Mouse (Mus musculus): ENCODE data around the gene Zfp784. TPM values are rescaled to one million over a fixed set of nuclear protein-coding genes. Genes with fewer than 3 reads are reported as not detected.
A peak's percentile ranks its signal among the peaks of the same experiment; 100 is the strongest.

Zfp784 gene
- total RNA-seq, 2 experiments from 2014 or later, result 4.2 to 5.5 TPM

- no peak for DNase-seq (ENCODE audit: extremely low spot score in 1 of 2, low spot score in 2 of 2)
- TF ChIP-seq CTCF (IDR thresholded peaks at IDR 0.05), result no peak
Measured at GRCm38 (mm10) chr7:5057381-5057780, 19.1 kb upstream of the Zfp784 start.

GRCm38 (mm10) chr7:5056651-5057263 is 18.5 kb upstream of the Zfp784 start:
- peak overlapping the region; percentile 97 for H3K27ac ChIP-seq

More at GRCm38 (mm10) chr7:5057381-5057780, 19.1 kb upstream of the Zfp784 start:
- Histone ChIP-seq H3K27ac (peak overlapping the region; percentile 97), H3K4me3 (peak overlapping the region; percentile 67)
- intact Hi-C loops (cut with DNase I), result loop anchor here (10.0 kb wide), 2 partner anchors 213 to 503 kb away; partner anchors contain the start of gene Shisa7

GRCm38 (mm10) chr7:5053456-5054179 is 15.4 kb upstream of the Zfp784 start:
- H3K27ac ChIP-seq, result peak overlapping the region; percentile 20; the same call in 1 of the 2 replicates
- intact Hi-C loops (cut with DNase I), result loop anchor here (10.0 kb wide), 2 partner anchors 209 to 499 kb away; partner anchors contain the start of gene Shisa7
- H3K4me3 ChIP-seq, result peak overlapping the region; percentile 67
- no peak for TF ChIP-seq CTCF (IDR thresholded peaks at IDR 0.05)
- peak; percentile 54 to 62 for DNase-seq (ENCODE audit: extremely low spot score in 1 of 2, low spot score in 2 of 2)

More at GRCm38 (mm10) chr7:5056651-5057263, 18.5 kb upstream of the Zfp784 start:
- peak overlapping the region; percentile 67 for H3K4me3 ChIP-seq
- TF ChIP-seq CTCF (IDR thresholded peaks at IDR 0.05), result no peak
- peak; percentile 67 to 73 for DNase-seq (ENCODE audit: extremely low spot score in 1 of 2, low spot score in 2 of 2)
- intact Hi-C loops (cut with DNase I), result loop anchor here (10.0 kb wide), 2 partner anchors 212 to 502 kb away; partner anchors contain the start of gene Shisa7

GRCm38 (mm10) chr7:5052931-5053343 is 14.7 kb upstream of the Zfp784 start:
- Histone ChIP-seq H3K27ac (peak overlapping the region; percentile 95), H3K4me3 (peak overlapping the region; percentile 67)
- DNase-seq (ENCODE audit: extremely low spot score in 1 of 2, low spot score in 2 of 2), result peak in 1 of 2 experiments; percentile 32
- intact Hi-C loops (cut with DNase I), result loop anchor here (10.0 kb wide), 2 partner anchors 208 to 498 kb away; partner anchors contain the start of gene Shisa7
- no peak for TF ChIP-seq CTCF (IDR thresholded peaks at IDR 0.05)

- TF ChIP-seq CTCF (IDR thresholded peaks at IDR 0.05), result no peak
- peak overlapping the region; percentile 95 for H3K27ac ChIP-seq
- no peak for DNase-seq (ENCODE audit: extremely low spot score in 1 of 2, low spot score in 2 of 2)
- peak overlapping the region; percentile 67 for H3K4me3 ChIP-seq
- intact Hi-C loops (cut with DNase I), result loop anchor here (10.0 kb wide), 2 partner anchors 208 to 498 kb away; partner anchors contain the start of gene Shisa7
Measured at GRCm38 (mm10) chr7:5052438-5052837, 14.2 kb upstream of the Zfp784 start.

GRCm38 (mm10) chr7:5051193-5052192 is 13.2 kb upstream of the Zfp784 start, which contains the start of gene Zfp580:
Gene Zfp580, plus strand, starts transcription at chr7:5051538.
- intact Hi-C loops (cut with DNase I), result loop anchor here (2.0 to 10.0 kb wide), 3 partner anchors 55 to 497 kb away; partner anchors contain the start of genes Shisa7 and Zfp579
- peak; percentile 81 to 83 for DNase-seq (ENCODE audit: extremely low spot score in 1 of 2, low spot score in 2 of 2)
- no peak for TF ChIP-seq CTCF (IDR thresholded peaks at IDR 0.05)
- Histone ChIP-seq H3K27ac (peak within 1 kb of the TSS; percentile 95), H3K4me3 (peak within 1 kb of the TSS; percentile 67)

- Histone ChIP-seq H3K4me3 (no peak overlapping the region), H3K27ac (no peak overlapping the region)
- DNase-seq (ENCODE audit: extremely low spot score in 1 of 2, low spot score in 2 of 2), result no peak
- intact Hi-C loops (cut with DNase I), result loop anchor here (2.0 kb wide), 1 partner anchor 105 kb away; no protein-coding TSS in a partner anchor
- peak; percentile 52 for TF ChIP-seq CTCF (IDR thresholded peaks at IDR 0.05)
Measured at GRCm38 (mm10) chr7:5047313-5047712, 9.1 kb upstream of the Zfp784 start.

GRCm38 (mm10) chr7:5046112-5046511 is 7.9 kb upstream of the Zfp784 start:
- Histone ChIP-seq H3K4me3 (no peak overlapping the region), H3K27ac (no peak overlapping the region)
- intact Hi-C loops (cut with DNase I), result loop anchor here (2.0 kb wide), 1 partner anchor 103 kb away; no protein-coding TSS in a partner anchor
- TF ChIP-seq CTCF (IDR thresholded peaks at IDR 0.05), result peak; percentile 25; the same call in 1 of the 2 replicates
- DNase-seq (ENCODE audit: extremely low spot score in 1 of 2, low spot score in 2 of 2), result no peak

- H3K4me3 ChIP-seq, result no peak overlapping the region
- H3K27ac ChIP-seq, result no peak overlapping the region
- intact Hi-C loops (cut with DNase I), result no loop called here
- TF ChIP-seq CTCF (IDR thresholded peaks at IDR 0.05), result no peak
- no peak for DNase-seq (ENCODE audit: extremely low spot score in 1 of 2, low spot score in 2 of 2)
Measured at GRCm38 (mm10) chr7:5044981-5045380, 6.7 kb upstream of the Zfp784 start.

- Histone ChIP-seq H3K27ac (peak overlapping the region; percentile 97; the same call in 1 of the 2 replicates), H3K4me3 (peak overlapping the region; percentile 70)
- no peak for TF ChIP-seq CTCF (IDR thresholded peaks at IDR 0.05)
- no peak for DNase-seq (ENCODE audit: extremely low spot score in 1 of 2, low spot score in 2 of 2)
- intact Hi-C loops (cut with DNase I), result loop anchor here (2.0 kb wide), 1 partner anchor 24 kb away; the partner anchor contains the start of genes Fiz1, Gm44973 and Zfp524
Measured at GRCm38 (mm10) chr7:5038940-5039339, 694 bp upstream of the Zfp784 start.
